Mouse (Mus musculus) forebrain, embryonic 11.5 days (tissue): Measurements from ENCODE around the gene Ace. TPM values are rescaled to one million over a fixed set of nuclear protein-coding genes. Genes with fewer than 3 reads are reported as not detected.
A peak's percentile ranks its signal among the peaks of the same experiment; 100 is the strongest.

Experiments
- ATAC-seq: fragments of 200-750 bp; cut with Nextera tagmentation; replicated peaks from 2 replicates; pipeline ENCODE4 v1.8.0; 2017; ENCODE audit warnings: moderate TSS enrichment; ENCODE audit not compliant: low FRiP score
- DNase-seq: peaks from one replicate; pipeline ENCODE4 v3.0.0-alpha.2; 2017; ENCODE audit warnings: low spot score
- H3K27ac ChIP-seq: fragments of 300-500 bp; sonication (generic); 2 replicates; pipeline ENCODE4 v1.5.1; 2014; ENCODE audit warnings: low read depth, low read length
- H3K27me3 ChIP-seq: fragments of 300-500 bp; sonication (generic); 2 replicates; pipeline ENCODE4 v1.6.1; 2014; ENCODE audit warnings: mild to moderate bottlenecking, low read length, mixed read lengths; ENCODE audit not compliant: control insufficient read depth, insufficient read depth
- H3K36me3 ChIP-seq: fragments of 300-500 bp; sonication (generic); 2 replicates; pipeline ENCODE4 v1.6.1; 2014; ENCODE audit warnings: mild to moderate bottlenecking, low read length, moderate library complexity, mixed read lengths; ENCODE audit not compliant: control insufficient read depth, insufficient read depth
- H3K4me1 ChIP-seq: fragments of 300-500 bp; sonication (generic); replicated peaks from 2 replicates; pipeline ENCODE4 v1.6.1; 2014; ENCODE audit warnings: low read length, mixed read lengths; ENCODE audit not compliant: control insufficient read depth, insufficient read depth
- H3K4me2 ChIP-seq: fragments of 300-500 bp; sonication (generic); 2 replicates; pipeline ENCODE4 v1.6.1; 2014; ENCODE audit warnings: low read depth, mild to moderate bottlenecking, low read length, moderate library complexity, mixed read lengths; ENCODE audit not compliant: severe bottlenecking
- H3K4me3 ChIP-seq: fragments of 300-500 bp; sonication (generic); 2 replicates; pipeline ENCODE4 v1.5.1; 2014; ENCODE audit warnings: low read depth, low read length
- H3K9ac ChIP-seq: fragments of 300-500 bp; sonication (generic); 2 replicates; pipeline ENCODE4 v1.6.1; 2014; ENCODE audit warnings: low read length
- H3K9me3 ChIP-seq: fragments of 300-500 bp; sonication (generic); 2 replicates; pipeline ENCODE4 v1.6.1; 2016; ENCODE audit warnings: low read length, mixed read lengths; ENCODE audit not compliant: control insufficient read depth
- WGBS: fragments of 180-500 bp; shearing (Covaris S2); extraction: QIAGEN DNeasy Blood & Tissue Kit; methylation state at CpG from one replicate; pipeline ENCODE4 v1.1.7; 2014; 5-methylcytosine and 5-hydroxymethylcytosine counted together
- polyA plus RNA-seq: library from polyadenylated mRNA; unstranded; fragments of >200 nt; fragmentation: Nextera tagmentation; extraction: Ambion mirVana; gene quantifications from 2 replicates; pipeline ENCODE4 v1.2.1, GENCODE M21; 2014

Ace gene
- polyA plus RNA-seq, 1 experiment from 2014 or later, result 0.90 TPM

DNA sequence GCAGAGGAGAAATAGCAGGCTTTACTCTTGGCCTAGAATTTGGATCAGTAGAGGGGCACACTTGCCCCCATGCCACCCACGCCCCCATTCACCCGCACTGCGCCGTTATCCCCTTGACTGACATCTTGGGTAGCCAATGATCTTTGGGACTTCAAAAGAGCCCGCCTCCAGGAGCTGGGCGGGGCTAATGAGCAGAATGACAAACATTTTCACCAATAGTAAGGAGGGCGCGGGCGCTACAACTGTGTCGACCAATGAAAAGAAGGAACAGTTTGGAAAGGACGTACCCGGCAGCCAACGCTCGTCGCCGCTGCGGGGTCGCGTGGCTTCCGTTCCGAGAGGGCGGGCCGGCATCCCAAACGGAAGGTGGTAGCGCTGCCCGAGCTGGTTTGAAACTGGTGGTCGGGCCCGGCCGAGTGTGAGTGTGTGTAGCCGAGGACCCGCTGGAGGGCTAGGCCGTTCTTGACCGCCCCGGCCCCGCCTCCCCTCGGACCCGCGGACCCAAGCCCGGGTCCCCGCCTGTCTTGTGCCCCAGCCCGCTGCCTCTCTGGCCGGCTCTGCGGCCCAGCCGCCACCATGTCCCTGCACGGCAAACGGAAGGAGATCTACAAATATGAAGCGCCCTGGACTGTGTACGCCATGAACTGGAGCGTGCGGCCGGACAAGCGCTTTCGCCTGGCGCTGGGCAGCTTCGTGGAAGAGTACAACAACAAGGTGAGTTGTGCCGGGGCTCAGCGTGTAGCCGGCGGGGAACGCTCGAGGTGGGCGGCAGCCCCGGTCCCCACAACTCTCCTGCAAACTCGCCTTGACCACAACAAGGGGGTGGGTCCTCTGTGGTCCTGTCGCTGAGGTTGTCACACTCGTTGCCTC lies 69.0 kb downstream of the Ace start, which contains the start of gene Dcaf7:
Dcaf7 (plus strand) TSS at position 325 of the 870 bp plus-strand sequence.
- H3K27ac ChIP-seq, result peak within 1 kb of the TSS; percentile 69; the same call in 1 of the 2 replicates
- H3K4me1 ChIP-seq, result peaks cover 4% of the 10 kb centered on the region; the same call in 1 of the 2 replicates
- DNase-seq, result peak; percentile 98
- H3K9me3 ChIP-seq, result no peaks in the 10 kb centered on the region
- peak within 1 kb of the TSS; percentile 80 for H3K4me2 ChIP-seq
- peak within 1 kb of the TSS; percentile 98 for H3K4me3 ChIP-seq
- peak; percentile 99 for ATAC-seq
- no peaks in the 10 kb centered on the region for H3K36me3 ChIP-seq
- no peaks in the 10 kb centered on the region for H3K27me3 ChIP-seq
- WGBS, result under 1% methylated on average over 66 of the region's 66 CpGs
- H3K9ac ChIP-seq, result peak within 1 kb of the TSS; percentile 79

GRCm38 (mm10) chr11:106037418-106037751 lies 69.6 kb downstream of the Ace start:
- H3K27ac ChIP-seq, result peak overlapping the region; percentile 69; the same call in 1 of the 2 replicates
- peak; percentile 76 for DNase-seq
- WGBS, result under 1% methylated on average over 13 of the region's 13 CpGs
- H3K4me2 ChIP-seq, result peak overlapping the region; percentile 80
- H3K36me3 ChIP-seq, result no peaks in the 10 kb centered on the region
- peak; percentile 11 for ATAC-seq
- H3K27me3 ChIP-seq, result no peaks in the 10 kb centered on the region
- H3K4me3 ChIP-seq, result peak overlapping the region; percentile 98
- peaks cover 4% of the 10 kb centered on the region; the same call in 1 of the 2 replicates for H3K4me1 ChIP-seq
- no peaks in the 10 kb centered on the region for H3K9me3 ChIP-seq
- H3K9ac ChIP-seq, result peak overlapping the region; percentile 79

Other genes with a start within 250 kb of the Ace start
- 11.5 and 13.7 TPM in 2 replicates for gene Cyb561, start 14.6 kb upstream of the Ace start, polyA plus RNA-seq
- not detected in 2 replicates for gene Ace3, start 26.7 kb downstream of the Ace start, polyA plus RNA-seq
- gene Kcnh6, start 40.2 kb downstream of the Ace start, polyA plus RNA-seq, result 0.39 and 0.41 TPM in 2 replicates
- gene Dcaf7, start 68.9 kb downstream of the Ace start, polyA plus RNA-seq, result 104 TPM in 2 replicates
- gene Taco1, start 98.1 kb downstream of the Ace start, polyA plus RNA-seq, result 8.8 and 9.9 TPM in 2 replicates
- 20.6 and 23.5 TPM in 2 replicates for gene Map3k3, start 116.7 kb downstream of the Ace start, polyA plus RNA-seq
- 1.2 TPM in 1 of 2 replicates, not detected in the other for gene Gm10840, start 192.9 kb downstream of the Ace start, polyA plus RNA-seq
- 309 and 337 TPM in 2 replicates for gene Limd2, start 192.9 kb downstream of the Ace start, polyA plus RNA-seq
- gene Strada, start 234.2 kb downstream of the Ace start, polyA plus RNA-seq, result 41.8 and 43.6 TPM in 2 replicates
- gene Ccdc47, start 248.4 kb downstream of the Ace start, polyA plus RNA-seq, result 70.9 and 74.1 TPM in 2 replicates
- gene Ddx42, start 249.0 kb downstream of the Ace start, polyA plus RNA-seq, result 109 and 111 TPM in 2 replicates